Mouse (Mus musculus) kidney, postnatal 0 days (tissue): ENCODE data around the gene Vopp1. TPM values are rescaled to one million over a fixed set of nuclear protein-coding genes. Genes with fewer than 3 reads are reported as not detected.
A peak's percentile ranks its signal among the peaks of the same experiment; 100 is the strongest.

Experiments used
- ATAC-seq: fragments of 200-750 bp; cut with Nextera tagmentation; replicated peaks from 2 replicates; pipeline ENCODE4 v1.8.0; 2017; ENCODE audit warnings: low read depth, moderate number of reproducible peaks, moderate TSS enrichment, moderate library complexity; ENCODE audit not compliant: low FRiP score
- DNase-seq: peaks from one replicate; pipeline ENCODE4 v3.0.0-alpha.2; 2016; ENCODE audit warnings: low spot score
- H3K27ac ChIP-seq: fragments of 300-500 bp; sonication (generic); 2 replicates; pipeline ENCODE4 v1.5.1; 2014; ENCODE audit warnings: mild to moderate bottlenecking
- H3K27me3 ChIP-seq: fragments of 300-500 bp; sonication (generic); 2 replicates; pipeline ENCODE4 v1.6.1; 2014; ENCODE audit warnings: low read length, mixed read lengths; ENCODE audit not compliant: insufficient read depth
- H3K36me3 ChIP-seq: fragments of 300-500 bp; sonication (generic); 2 replicates; pipeline ENCODE4 v1.6.1; 2014; ENCODE audit warnings: low read length, mixed read lengths; ENCODE audit not compliant: insufficient read depth
- H3K4me1 ChIP-seq: fragments of 300-500 bp; sonication (generic); replicated peaks from 2 replicates; pipeline ENCODE4 v1.6.1; 2014; ENCODE audit warnings: antibody characterized with exemption, low read length, mixed read lengths; ENCODE audit not compliant: insufficient read depth
- H3K4me2 ChIP-seq: fragments of 300-500 bp; sonication (generic); 2 replicates; pipeline ENCODE4 v1.6.1; 2014; ENCODE audit warnings: mild to moderate bottlenecking, low read length, moderate library complexity, mixed read lengths
- H3K4me3 ChIP-seq: fragments of 300-500 bp; sonication (generic); replicated peaks from 2 replicates; pipeline ENCODE4 v1.5.1; 2014; ENCODE audit warnings: low read depth, low read length
- H3K9ac ChIP-seq: fragments of 300-500 bp; sonication (generic); 2 replicates; pipeline ENCODE4 v1.6.1; 2014; ENCODE audit warnings: low read depth, low read length
- H3K9me3 ChIP-seq: fragments of 300-500 bp; sonication (generic); replicated peaks from 2 replicates; pipeline ENCODE4 v1.6.1; 2016; ENCODE audit warnings: low read length, inconsistent platforms, mixed read lengths
- CTCF ChIP-seq: IDR thresholded peaks from 2 replicates; pipeline ENCODE4 v1.5.1; 2016; ENCODE audit warnings: antibody characterized with exemption, low read depth, mild to moderate bottlenecking, moderate library complexity
- WGBS: fragments of 180-500 bp; shearing (Covaris S2); extraction: QIAGEN DNeasy Blood & Tissue Kit; methylation state at CpG from one replicate; pipeline ENCODE4 v1.1.7; 2014; 5-methylcytosine and 5-hydroxymethylcytosine counted together
- polyA plus RNA-seq: library from polyadenylated mRNA; unstranded; fragments of >200 nt; fragmentation: Nextera tagmentation; extraction: Ambion mirVana; gene quantifications from 2 replicates; pipeline ENCODE4 v1.2.1, GENCODE M21; 2015

Vopp1 gene
- polyA plus RNA-seq, 1 experiment from 2014 or later, result 27.0 TPM

- Histone ChIP-seq H3K9ac (no peak overlapping the region), H3K36me3 (peaks cover 5% of the 10 kb centered on the region; the same call in 1 of the 2 replicates), H3K4me1 (no peaks in the 10 kb centered on the region), H3K27me3 (no peaks in the 10 kb centered on the region), H3K27ac (no peak overlapping the region), H3K9me3 (no peaks in the 10 kb centered on the region), H3K4me3 (no peak overlapping the region), H3K4me2 (no peak overlapping the region)
- 90% methylated on average over 1 of the region's 1 CpGs for WGBS
- DNase-seq (no peak), ATAC-seq (no peak)
- no peak for TF ChIP-seq CTCF
Observed at GRCm38 (mm10) chr6:57721347-57721746, 103.6 kb downstream of the Vopp1 start.

GRCm38 (mm10) chr6:57711726-57712125 lies 113.2 kb downstream of the Vopp1 start:
- no peaks in the 10 kb centered on the region for H3K4me1 ChIP-seq
- WGBS, result 20% methylated on average over 1 of the region's 1 CpGs
- no peak overlapping the region for H3K27ac ChIP-seq
- no peaks in the 10 kb centered on the region for H3K27me3 ChIP-seq
- no peaks in the 10 kb centered on the region for H3K9me3 ChIP-seq
- H3K36me3 ChIP-seq, result 0 out of 2 replicates have a peak, but pooled peaks cover 8% of the 10 kb centered on the region
- no peak overlapping the region for H3K4me2 ChIP-seq
- DNase-seq (peak; percentile 10), ATAC-seq (peak; percentile 59; the same call in 1 of the 2 replicates)
- no peak overlapping the region for H3K4me3 ChIP-seq
- peak; percentile 23; the same call in 1 of the 2 replicates for TF ChIP-seq CTCF
- H3K9ac ChIP-seq, result no peak overlapping the region

GRCm38 (mm10) chr6:57706721-57707120 lies 118.2 kb downstream of the Vopp1 start:
- Histone ChIP-seq H3K27ac (no peak overlapping the region), H3K36me3 (no peaks in the 10 kb centered on the region), H3K4me2 (no peak overlapping the region), H3K4me1 (no peaks in the 10 kb centered on the region), H3K9me3 (no peaks in the 10 kb centered on the region), H3K4me3 (no peak overlapping the region), H3K27me3 (no peaks in the 10 kb centered on the region), H3K9ac (no peak overlapping the region)
- WGBS, result 94% methylated on average over 1 of the region's 1 CpGs
- ATAC-seq, result no peak
- TF ChIP-seq CTCF, result no peak
- DNase-seq, result no peak

- peak overlapping the region; percentile 67 for H3K4me3 ChIP-seq
- 19% methylated on average over 2 of the region's 2 CpGs for WGBS
- no peaks in the 10 kb centered on the region for H3K9me3 ChIP-seq
- H3K27ac ChIP-seq, result peak overlapping the region; percentile 92; the same call in 1 of the 2 replicates
- ATAC-seq, result peak; percentile 23; the same call in 1 of the 2 replicates
- H3K36me3 ChIP-seq, result no peaks in the 10 kb centered on the region
- H3K9ac ChIP-seq, result peak overlapping the region; percentile 82
- TF ChIP-seq CTCF, result no peak
- H3K4me2 ChIP-seq, result peak overlapping the region; percentile 64
- H3K4me1 ChIP-seq, result no peaks in the 10 kb centered on the region
- peak; percentile 58 for DNase-seq
- H3K27me3 ChIP-seq, result no peaks in the 10 kb centered on the region
Observed at GRCm38 (mm10) chr6:57703703-57704102, 121.3 kb downstream of the Vopp1 start.

- H3K4me1 ChIP-seq, result no peaks in the 10 kb centered on the region
- H3K9ac ChIP-seq, result peak overlapping the region; percentile 82
- no peaks in the 10 kb centered on the region for H3K9me3 ChIP-seq
- H3K4me2 ChIP-seq, result peak overlapping the region; percentile 64
- ATAC-seq (peak; percentile 100), DNase-seq (peak; percentile 95)
- under 1% methylated on average over 59 of the region's 59 CpGs for WGBS
- peak overlapping the region; percentile 67 for H3K4me3 ChIP-seq
- peak overlapping the region; percentile 92 for H3K27ac ChIP-seq
- no peaks in the 10 kb centered on the region for H3K36me3 ChIP-seq
- TF ChIP-seq CTCF, result no peak
- H3K27me3 ChIP-seq, result no peaks in the 10 kb centered on the region
Observed at GRCm38 (mm10) chr6:57702743-57703499, 122.0 kb downstream of the Vopp1 start.

- peak; percentile 2; the same call in 1 of the 2 replicates for ATAC-seq
- TF ChIP-seq CTCF, result no peak
Observed at GRCm38 (mm10) chr6:57702376-57702742, 122.6 kb downstream of the Vopp1 start, which contains the start of gene Lancl2. Gene Lancl2 (plus strand): TSS chr6:57702540.

More at GRCm38 (mm10) chr6:57702376-57702742, 122.6 kb downstream of the Vopp1 start, which contains the start of gene Lancl2:
- peak within 1 kb of the TSS; percentile 82 for H3K9ac ChIP-seq
- H3K27ac ChIP-seq, result peak within 1 kb of the TSS; percentile 92
- no peaks in the 10 kb centered on the region for H3K4me1 ChIP-seq
- no peaks in the 10 kb centered on the region for H3K36me3 ChIP-seq
- no peak for DNase-seq
- peak within 1 kb of the TSS; percentile 64 for H3K4me2 ChIP-seq
- H3K27me3 ChIP-seq, result no peaks in the 10 kb centered on the region
- no peaks in the 10 kb centered on the region for H3K9me3 ChIP-seq
- WGBS, result under 1% methylated on average over 10 of the region's 10 CpGs
- H3K4me3 ChIP-seq, result peak within 1 kb of the TSS; percentile 67
